Mouse (Mus musculus) c-Kit-positive CD71-positive TER-119-positive erythroid progenitor cells, embryonic 14.5 days (primary cell): Measurements from ENCODE around the gene Setdb2.
"Not testable (repeated sequence)": the region's sequence is repeated elsewhere in the genome, so short reads cannot be mapped to it uniquely, and the experiment has no call there.

ENCODE experiments used
- DNase-seq: peaks from one replicate; pipeline ENCODE4 v3.0.0-alpha.2; 2013; ENCODE audit warnings: low spot score

The Setdb2 gene

GRCm38 (mm10) chr14:59440558-59441471 is at the start of gene Setdb2, which contains the start of gene Cab39l:
TSS of gene Setdb2 (minus strand) at chr14:59440884.
TSS of gene Cab39l (plus strand) at chr14:59440972.
- DNase-seq: peak; percentile 92

- DNase-seq: no peak
These were observed 44.6 kb upstream of the Setdb2 start for GRCm38 (mm10) chr14:59485247-59485810.

- DNase-seq: no peak
These were observed 38.0 kb upstream of the Setdb2 start for GRCm38 (mm10) chr14:59478699-59479098.

GRCm38 (mm10) chr14:59470781-59471180 is 30.1 kb upstream of the Setdb2 start:
- DNase-seq: no peak

GRCm38 (mm10) chr14:59467798-59468197 is 27.1 kb upstream of the Setdb2 start:
- no peak for DNase-seq

- DNase-seq: no peak
These were observed 25.8 kb upstream of the Setdb2 start for GRCm38 (mm10) chr14:59466503-59466902.

GRCm38 (mm10) chr14:59447981-59448380 is 7.3 kb upstream of the Setdb2 start:
- DNase-seq: no peak

- DNase-seq: no peak
These were observed 4.7 kb upstream of the Setdb2 start for GRCm38 (mm10) chr14:59445421-59445820.

- peak; percentile 52 for DNase-seq
These were observed 755 bp upstream of the Setdb2 start for GRCm38 (mm10) chr14:59441472-59441805.

- peak; percentile 51 for DNase-seq
These were observed 645 bp downstream of the Setdb2 start for GRCm38 (mm10) chr14:59440039-59440438.

- DNase-seq: no peak
These were observed 2.2 kb downstream of the Setdb2 start for GRCm38 (mm10) chr14:59438505-59438904.

GRCm38 (mm10) chr14:59437398-59437797 is 3.3 kb downstream of the Setdb2 start:
- no peak for DNase-seq

- DNase-seq: no peak
These were observed 5.5 kb downstream of the Setdb2 start for GRCm38 (mm10) chr14:59435206-59435605.

- no peak for DNase-seq
These were observed 6.8 kb downstream of the Setdb2 start for GRCm38 (mm10) chr14:59433902-59434301.

- no peak for DNase-seq
These were observed 10.1 kb downstream of the Setdb2 start for GRCm38 (mm10) chr14:59430556-59430955.

GRCm38 (mm10) chr14:59422912-59423663 is 17.6 kb downstream of the Setdb2 start:
- no peak for DNase-seq

- no peak for DNase-seq
These were observed 22.5 kb downstream of the Setdb2 start for GRCm38 (mm10) chr14:59418171-59418570.

- not testable (repeated sequence) for DNase-seq
These were observed 25.7 kb downstream of the Setdb2 start for GRCm38 (mm10) chr14:59414979-59415378.

GRCm38 (mm10) chr14:59396999-59397398 is 43.7 kb downstream of the Setdb2 start:
- DNase-seq: no peak

GRCm38 (mm10) chr14:59395281-59395680 is 45.4 kb downstream of the Setdb2 start, which contains the start of gene Phf11c:
TSS of gene Phf11c (minus strand) at chr14:59395381.
- no peak for DNase-seq

- not testable (repeated sequence) for DNase-seq
These were observed 50.5 kb downstream of the Setdb2 start for GRCm38 (mm10) chr14:59390181-59390580.

GRCm38 (mm10) chr14:59389532-59389931 is 51.2 kb downstream of the Setdb2 start:
- no peak for DNase-seq
